Mouse (Mus musculus) E14TG2a.4 (cell line): ENCODE results near the gene Pth1r.

ENCODE experiments used
- CTCF ChIP-seq: conservative IDR thresholded peaks from 2 replicates; pipeline ENCODE4 v1.5.1; 2014; ENCODE audit warnings: low read length
- NANOG ChIP-seq: IDR thresholded peaks from 2 replicates; pipeline ENCODE4 v1.6.1; 2014; ENCODE audit warnings: borderline replicate concordance, low read length, mixed read lengths

DNA sequence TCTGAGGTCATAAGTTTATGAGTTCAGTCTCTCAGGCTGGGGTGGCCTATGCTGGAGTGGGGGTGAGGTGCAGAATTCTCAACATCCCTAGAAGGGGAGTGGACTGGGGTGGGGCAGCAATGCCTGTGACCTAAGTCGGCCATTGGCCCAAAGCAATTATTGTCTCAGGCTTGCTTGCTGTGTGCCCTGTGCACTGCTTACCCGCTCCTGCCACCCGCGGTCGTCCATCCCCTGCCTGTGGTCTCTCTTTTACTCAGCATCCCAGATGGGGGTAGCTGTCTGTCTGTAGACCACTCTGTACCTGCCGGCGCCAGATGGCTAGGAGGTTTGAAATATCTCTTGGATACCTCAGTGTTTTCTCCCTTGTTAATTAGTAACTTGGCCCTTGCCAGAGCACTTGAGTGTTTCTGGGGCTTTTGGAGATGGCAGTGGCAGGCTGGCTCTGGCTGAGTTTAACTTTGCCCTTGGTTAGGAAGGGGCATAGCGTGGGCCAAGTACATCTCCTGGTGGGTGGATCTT, 57.6 kb downstream of the Pth1r start:
- no peak for TF ChIP-seq NANOG
- no peak for TF ChIP-seq CTCF
